9 mouse cellular contexts compared by ENCODE assay signal in genomic region chr7:141099911-141100691, GRCm38 (mm10). TPM values are rescaled to one million over a fixed set of nuclear protein-coding genes. Genes with fewer than 3 reads are reported as not detected.
DNase-seq lines count a peak whose midpoint lies in the region; ATAC-seq and TF ChIP-seq lines count a peak whose summit lies in the region.
"Had no signal": no experiment of that assay in that cellular context is flagged by ENCODE, and none has a peak within 500 bp of the region (broad histone marks: within the 10 kb centered on the region; RNA-seq: fewer than 3 reads in every experiment).

TSS of gene Sigirr (minus strand) at chr7:141100572.

- no peak for TF ChIP-seq RAD21 in CH12.LX (IDR thresholded peaks at IDR 0.05; ENCODE audit: low read depth, low read length)

- H3K27me3 ChIP-seq in CH12.LX (replicated peaks): no peaks in the 10 kb centered on the region
- H3K27me3 ChIP-seq in forebrain, embryonic 11.5 days (ENCODE audit: control insufficient read depth, insufficient read depth, low read length): peaks cover 20% of the 10 kb centered on the region
- H3K27me3 ChIP-seq in intestine, embryonic 15.5 days (replicated peaks): peaks cover 4% of the 10 kb centered on the region
- H3K27me3 ChIP-seq in liver, embryonic 14.5 days (ENCODE audit: control insufficient read depth, insufficient read depth, low read length): peaks cover 13% of the 10 kb centered on the region

- H3K4me3 ChIP-seq in CH12.LX (replicated peaks in 1 of 3; ENCODE audit: low read depth in 2 of 3, low read length in 2 of 3, poor library complexity in 1 of 3): no peak within 1 kb of the TSS
- peak within 1 kb of the TSS; percentile 21 for H3K4me3 ChIP-seq in forebrain, embryonic 11.5 days (ENCODE audit: low read depth, low read length)
- H3K4me3 ChIP-seq in intestine, embryonic 15.5 days (replicated peaks): peak within 1 kb of the TSS; percentile 48
- peak within 1 kb of the TSS; percentile 49 to 50 for H3K4me3 ChIP-seq in liver, embryonic 14.5 days (ENCODE audit: insufficient read depth in 1 of 2, low read depth in 2 of 2, low read length in 2 of 2)

- ATAC-seq in forebrain, embryonic 11.5 days (replicated peaks; ENCODE audit: low FRiP score): no peak; the same call in 1 of the 2 replicates
- ATAC-seq in intestine, embryonic 15.5 days: peak; percentile 88
- ATAC-seq in liver, embryonic 14.5 days (ENCODE audit: insufficient read depth): peak; percentile 29; the same call in 1 of the 2 replicates

- H3K79me2 ChIP-seq in CH12.LX (replicated peaks; ENCODE audit: control insufficient read depth, extremely low read depth, insufficient read depth, poor library complexity, severe bottlenecking): no peaks in the 10 kb centered on the region

- TF ChIP-seq POLR2A in CH12.LX (IDR thresholded peaks at IDR 0.05; ENCODE audit: low read depth, low read length): no peak

- no peak within 1 kb of the TSS for H3K9ac ChIP-seq in CH12.LX (ENCODE audit: insufficient read depth, low read depth)
- peak within 1 kb of the TSS; percentile 14; the same call in 1 of the 2 replicates for H3K9ac ChIP-seq in forebrain, embryonic 11.5 days (ENCODE audit: low read length)
- H3K9ac ChIP-seq in intestine, embryonic 15.5 days: peak within 1 kb of the TSS; percentile 53
- peak within 1 kb of the TSS; percentile 1 for H3K9ac ChIP-seq in liver, embryonic 14.5 days (replicated peaks)

- no peak within 1 kb of the TSS for H3K27ac ChIP-seq in CH12.LX (ENCODE audit: insufficient read depth, low read depth)
- H3K27ac ChIP-seq in forebrain, embryonic 11.5 days (ENCODE audit: low read depth, low read length): no peak within 1 kb of the TSS
- peak within 1 kb of the TSS; percentile 93 for H3K27ac ChIP-seq in intestine, embryonic 15.5 days
- no peak within 1 kb of the TSS for H3K27ac ChIP-seq in liver, embryonic 14.5 days
- H3K27ac ChIP-seq: macrophage had no signal

- in situ Hi-C loops in CH12.LX (cut with MboI; ENCODE audit: low pct_ligation_motif_present, low pct_unique_long_range_greater_than_20kb, low sequenced_read_pairs): loop anchor here (5.0 kb wide), 3 partner anchors 32 to 257 kb away; no protein-coding TSS in a partner anchor

- dilution Hi-C loops in CH12.LX (cut with MboI; ENCODE audit: extremely low pct_ligation_motif_present, extremely low pct_unique_long_range_greater_than_20kb, low sequenced_read_pairs): no loop called here

- under 1% methylated on average over 56 of the region's 56 CpGs for WGBS in forebrain, embryonic 11.5 days
- under 1% methylated on average over 56 of the region's 56 CpGs for WGBS in intestine, embryonic 15.5 days
- 3% methylated on average over 56 of the region's 56 CpGs for WGBS in liver, embryonic 14.5 days (ENCODE audit: insufficient replicate concordance)

- H3K4me2 ChIP-seq in CH12.LX (ENCODE audit: insufficient read depth, low read depth, poor library complexity, severe bottlenecking): no peak within 1 kb of the TSS
- peak within 1 kb of the TSS; percentile 50 for H3K4me2 ChIP-seq in forebrain, embryonic 11.5 days (ENCODE audit: low read depth, low read length, severe bottlenecking)
- H3K4me2 ChIP-seq in intestine, embryonic 15.5 days (replicated peaks): peak within 1 kb of the TSS; percentile 88
- H3K4me2 ChIP-seq in liver, embryonic 14.5 days (ENCODE audit: low read depth): peak within 1 kb of the TSS; percentile 66

- peaks cover 20 to 36% of the 10 kb centered on the region in 2 experiments for H3K4me1 ChIP-seq in CH12.LX (ENCODE audit: control insufficient read depth in 1 of 2, insufficient read depth in 2 of 2)
- H3K4me1 ChIP-seq in forebrain, embryonic 11.5 days (replicated peaks; ENCODE audit: control insufficient read depth, insufficient read depth, low read length): no peaks in the 10 kb centered on the region
- peaks cover 18% of the 10 kb centered on the region; the same call in 1 of the 2 replicates for H3K4me1 ChIP-seq in intestine, embryonic 15.5 days (replicated peaks)
- peaks cover 25 to 35% of the 10 kb centered on the region in 2 experiments for H3K4me1 ChIP-seq in liver, embryonic 14.5 days (replicated peaks; ENCODE audit: control insufficient read depth in 2 of 2, insufficient read depth in 2 of 2, low read length in 1 of 2)

- H3K9me3 ChIP-seq in CH12.LX (replicated peaks; ENCODE audit: low read length): no peaks in the 10 kb centered on the region
- H3K9me3 ChIP-seq in forebrain, embryonic 11.5 days (ENCODE audit: control insufficient read depth, low read length): no peaks in the 10 kb centered on the region
- H3K9me3 ChIP-seq in intestine, embryonic 15.5 days: no peaks in the 10 kb centered on the region
- no peaks in the 10 kb centered on the region for H3K9me3 ChIP-seq in liver, embryonic 14.5 days (ENCODE audit: control insufficient read depth, low read length)

- H3K36me3 ChIP-seq in CH12.LX (replicated peaks in 1 of 2; ENCODE audit: control insufficient read depth in 1 of 2, insufficient read depth in 1 of 2, low read length in 1 of 2): peaks cover 0 to under 1% of the 10 kb centered on the region in 2 experiments
- H3K36me3 ChIP-seq in forebrain, embryonic 11.5 days (ENCODE audit: control insufficient read depth, insufficient read depth, low read length): no peaks in the 10 kb centered on the region
- no peaks in the 10 kb centered on the region for H3K36me3 ChIP-seq in intestine, embryonic 15.5 days
- H3K36me3 ChIP-seq in liver, embryonic 14.5 days (replicated peaks; ENCODE audit: control insufficient read depth, insufficient read depth, low read depth): no peaks in the 10 kb centered on the region

- TF ChIP-seq EP300 in CH12.LX (IDR thresholded peaks at IDR 0.05; ENCODE audit: low read length): no peak
- TF ChIP-seq EP300 in liver, embryonic 14.5 days (IDR thresholded peaks at IDR 0.05; ENCODE audit: low read depth): no peak

- DNase-seq in adrenal gland, postnatal 14 days: peak; percentile 46
- no peak for DNase-seq in adrenal gland, adult 8-10 months
- DNase-seq in CH12.LX (ENCODE audit: extremely low read depth): no peak
- DNase-seq in forebrain, embryonic 11.5 days (ENCODE audit: low spot score): peak; percentile 69
- no peak for DNase-seq in liver, embryonic 14.5 days (ENCODE audit: low read depth in 3 of 3, low spot score in 3 of 3)
- peak; percentile 52 for DNase-seq in neural tube, embryonic 10.5 days (ENCODE audit: extremely low spot score, low spot score)
- peak; percentile 76 for DNase-seq in thymus, postnatal 25 days

- no peak for TF ChIP-seq CTCF in CH12.LX (conservative IDR thresholded peaks at IDR 0.05 in 1 of 2, IDR thresholded peaks at IDR 0.05 in 1 of 2; ENCODE audit: low read depth in 2 of 2, low read length in 2 of 2)
- no peak for TF ChIP-seq CTCF in liver, embryonic 14.5 days (IDR thresholded peaks at IDR 0.05; ENCODE audit: low read depth)

TF ChIP-seq in CH12.LX, 34 proteins besides CTCF, POLR2A, EP300 and RAD21:
- TF ChIP-seq TBP (conservative IDR thresholded peaks at IDR 0.05; ENCODE audit: low read depth, low read length): no peak
- TF ChIP-seq CHD1 (IDR thresholded peaks at IDR 0.05; ENCODE audit: low read depth, low read length): no peak
- TF ChIP-seq MAFK (IDR thresholded peaks at IDR 0.05; ENCODE audit: insufficient replicate concordance, low read length): no peak
- no peak for TF ChIP-seq ZMIZ1 (IDR thresholded peaks at IDR 0.05; ENCODE audit: low read depth, low read length)
- no peak for TF ChIP-seq MAZ (IDR thresholded peaks at IDR 0.05; ENCODE audit: low read depth, low read length)
- no peak for TF ChIP-seq POLR2AphosphoS2 (IDR thresholded peaks at IDR 0.05; ENCODE audit: low read depth, low read length)
- TF ChIP-seq MEF2A (IDR thresholded peaks at IDR 0.05; ENCODE audit: borderline replicate concordance, low read depth, low read length): no peak
- TF ChIP-seq SIN3A (IDR thresholded peaks at IDR 0.05; ENCODE audit: low read length): no peak
- no peak for TF ChIP-seq SMC3 (IDR thresholded peaks at IDR 0.05; ENCODE audit: low read depth, low read length)
- no peak for TF ChIP-seq JUND (conservative IDR thresholded peaks at IDR 0.05; ENCODE audit: low read depth, low read length)
- TF ChIP-seq ELF1 (IDR thresholded peaks at IDR 0.05; ENCODE audit: low read depth, low read length): no peak
- no peak for TF ChIP-seq USF1 (IDR thresholded peaks at IDR 0.05; ENCODE audit: low read depth, low read length)
- TF ChIP-seq MYC (IDR thresholded peaks at IDR 0.05; ENCODE audit: low read depth, low read length): no peak
- TF ChIP-seq RCOR1 (conservative IDR thresholded peaks at IDR 0.05; ENCODE audit: low read depth, low read length): no peak
- no peak for TF ChIP-seq NRF1 (IDR thresholded peaks at IDR 0.05; ENCODE audit: low read depth, low read length)
- TF ChIP-seq ZNF384 (IDR thresholded peaks at IDR 0.05; ENCODE audit: low read depth, low read length): no peak

RNA-seq across cellular contexts. Expression of gene Sigirr, which starts in this region (rescaled TPM):
- 7.5 and 10.0 TPM in 2 replicates for total RNA-seq in adrenal gland, postnatal 14 days (2021)
- total RNA-seq in adrenal gland, adult 8-10 months (2022): 1 to 10 TPM; 4.2 to 5.8 (median 4.8) TPM
- 12.9 and 19.2 TPM in 2 replicates for total RNA-seq in CH12.LX (2012; rRNA removed)
- total RNA-seq in CH12.LX (2014; rRNA removed): 13.2 and 15.6 TPM in 2 replicates
- polyA plus RNA-seq in CH12.LX (2012; ENCODE audit: insufficient read length, low read depth): 15.2 and 16.1 TPM in 2 replicates
- polyA plus RNA-seq in forebrain, embryonic 11.5 days (2014; fragmentation: Nextera tagmentation; extraction: Ambion mirVana): 1.2 and 1.8 TPM in 2 replicates
- polyA plus RNA-seq in intestine, embryonic 15.5 days (2015; fragmentation: Nextera tagmentation; extraction: Ambion mirVana): 17.8 and 20.5 TPM in 2 replicates
- 9.8 and 10.8 TPM in 2 replicates for polyA plus RNA-seq in liver, embryonic 14.5 days (2012; rRNA removed)
- 16.0 and 18.4 TPM in 2 replicates for polyA plus RNA-seq in liver, embryonic 14.5 days (2014; fragmentation: Nextera tagmentation; extraction: Ambion mirVana)

Comparison
In these comparisons a context has a peak if more than half of its experiments do, and no peak if none do; other contexts are left out.
1. DNase-seq: peak in adrenal gland, postnatal 14 days (single experiment), forebrain, embryonic 11.5 days (single experiment), neural tube, embryonic 10.5 days (single experiment) and thymus, postnatal 25 days (single experiment); none in adrenal gland, adult 8-10 months (single experiment), CH12.LX (single experiment) and liver, embryonic 14.5 days (0 of 3).
2. H3K4me3 ChIP-seq: peak in forebrain, embryonic 11.5 days (single experiment), intestine, embryonic 15.5 days (single experiment) and liver, embryonic 14.5 days (2 of 2); none in CH12.LX (0 of 3).